Mouse (Mus musculus) bone marrow macrophage, adult 2 months (primary cell): ENCODE measurements around the gene Rpp38. TPM values are rescaled to one million over a fixed set of nuclear protein-coding genes. Genes with fewer than 3 reads are reported as not detected.
A peak's percentile ranks its signal among the peaks of the same experiment; 100 is the strongest.

Experiments
- H3K27ac ChIP-seq: 2 replicates; pipeline ENCODE4 v1.5.1; 2012; ENCODE audit warnings: low read depth, low read length; ENCODE audit not compliant: insufficient read depth
- H3K4me1 ChIP-seq: 2 replicates; pipeline ENCODE4 v1.6.1; 2012; ENCODE audit warnings: low read length; ENCODE audit not compliant: control insufficient read depth, insufficient read depth
- H3K4me3 ChIP-seq: 2 replicates; pipeline ENCODE4 v1.5.1; 2012; ENCODE audit warnings: mild to moderate bottlenecking, low read length, moderate library complexity; ENCODE audit not compliant: insufficient read depth
- CTCF ChIP-seq: IDR thresholded peaks from 2 replicates; pipeline ENCODE4 v1.5.1; 2012; ENCODE audit warnings: low read depth, mild to moderate bottlenecking, low read length, moderate library complexity
- POLR2A ChIP-seq: IDR thresholded peaks from 2 replicates; pipeline ENCODE4 v1.6.1; 2012; ENCODE audit warnings: mild to moderate bottlenecking, low read depth, low read length, borderline replicate concordance
- polyA plus RNA-seq: library from polyadenylated mRNA; stranded (reverse); fragments of >200 nt; gene quantifications from 2 replicates; pipeline ENCODE4 v1.2.4, GENCODE M21; 2012; ENCODE audit not compliant: missing spikeins, insufficient read depth, insufficient read length

Rpp38 gene
- polyA plus RNA-seq, 1 experiment = 5.5 TPM

- Histone ChIP-seq H3K4me3 (peak overlapping the region; percentile 94), H3K27ac (peak overlapping the region; percentile 82), H3K4me1 (peaks cover 11% of the 10 kb centered on the region)
- TF ChIP-seq POLR2A (no peak), CTCF (no peak)
Measured at GRCm38 (mm10) chr2:3332056-3332455, 387 bp downstream of the Rpp38 start.

GRCm38 (mm10) chr2:3331071-3331703, 1.3 kb downstream of the Rpp38 start:
- Histone ChIP-seq H3K4me3 (peak overlapping the region; percentile 94), H3K4me1 (peaks cover 11% of the 10 kb centered on the region), H3K27ac (no peak overlapping the region)
- TF ChIP-seq CTCF (no peak), POLR2A (no peak)

- Histone ChIP-seq H3K4me3 (no peak overlapping the region), H3K27ac (no peak overlapping the region), H3K4me1 (peaks cover 23% of the 10 kb centered on the region)
- no peak for TF ChIP-seq POLR2A
- peak; percentile 62 for TF ChIP-seq CTCF
Measured at GRCm38 (mm10) chr2:3327351-3327750, 5.1 kb downstream of the Rpp38 start.

GRCm38 (mm10) chr2:3326547-3326946, 5.9 kb downstream of the Rpp38 start:
- no peak overlapping the region for H3K27ac ChIP-seq
- TF ChIP-seq POLR2A = no peak
- TF ChIP-seq CTCF = no peak
- H3K4me1 ChIP-seq = peaks cover 23% of the 10 kb centered on the region
- no peak overlapping the region for H3K4me3 ChIP-seq

- Histone ChIP-seq H3K4me1 (peaks cover 14% of the 10 kb centered on the region), H3K4me3 (no peak overlapping the region)
- TF ChIP-seq POLR2A (no peak), CTCF (no peak)
Measured at GRCm38 (mm10) chr2:3324381-3325130, 7.9 kb downstream of the Rpp38 start.

GRCm38 (mm10) chr2:3323132-3323531, 9.3 kb downstream of the Rpp38 start:
- TF ChIP-seq POLR2A = no peak
- no peak for TF ChIP-seq CTCF
- no peak overlapping the region for H3K4me3 ChIP-seq
- H3K4me1 ChIP-seq = peaks cover 14% of the 10 kb centered on the region
- peak overlapping the region; percentile 32 for H3K27ac ChIP-seq

More at GRCm38 (mm10) chr2:3324381-3325130, 7.9 kb downstream of the Rpp38 start:
- H3K27ac ChIP-seq = no peak overlapping the region

GRCm38 (mm10) chr2:3305426-3306025, 26.9 kb downstream of the Rpp38 start:
- Histone ChIP-seq H3K4me1 (peaks cover 6% of the 10 kb centered on the region), H3K4me3 (no peak overlapping the region), H3K27ac (no peak overlapping the region)
- TF ChIP-seq CTCF (no peak), POLR2A (no peak)

GRCm38 (mm10) chr2:3295826-3296225, 36.6 kb downstream of the Rpp38 start:
- Histone ChIP-seq H3K4me1 (peaks cover 3% of the 10 kb centered on the region), H3K4me3 (no peak overlapping the region), H3K27ac (no peak overlapping the region)
- TF ChIP-seq CTCF (no peak), POLR2A (no peak)

- H3K27ac ChIP-seq = no peak overlapping the region
- no peak overlapping the region for H3K4me3 ChIP-seq
- peaks cover 7% of the 10 kb centered on the region for H3K4me1 ChIP-seq
- TF ChIP-seq POLR2A (no peak), CTCF (no peak)
Measured at GRCm38 (mm10) chr2:3292170-3292569, 40.3 kb downstream of the Rpp38 start.

GRCm38 (mm10) chr2:3289581-3289980, 42.9 kb downstream of the Rpp38 start:
- no peak for TF ChIP-seq CTCF
- TF ChIP-seq POLR2A = no peak
- Histone ChIP-seq H3K4me1 (peaks cover 12% of the 10 kb centered on the region), H3K4me3 (no peak overlapping the region), H3K27ac (no peak overlapping the region)
